Mouse (Mus musculus): Measurements from ENCODE around the gene Fyb2.

DNA sequence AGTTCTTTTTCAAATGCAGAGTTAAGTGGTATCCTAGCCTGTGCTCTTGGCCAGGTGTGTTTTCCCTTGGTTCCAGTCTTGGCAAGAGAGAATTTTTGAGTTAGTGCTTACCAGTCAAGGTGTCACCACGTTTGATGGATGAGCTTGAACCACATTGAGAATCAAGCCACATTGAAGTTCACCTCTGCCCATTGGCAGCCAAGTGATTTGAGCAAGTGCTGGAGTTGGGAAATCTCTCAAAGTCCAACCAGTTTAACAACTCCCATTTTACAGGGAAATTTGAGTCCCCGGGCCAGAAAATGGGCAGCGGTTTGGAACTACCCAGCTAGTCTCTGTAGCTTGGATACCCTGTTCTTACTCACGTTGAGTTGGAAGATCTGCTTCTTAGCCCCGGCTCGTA, 4.8 kb downstream of the Fyb2 start:
- TF ChIP-seq GATA1 (IDR thresholded peaks at IDR 0.05; ENCODE audit: low read depth, low read length) (no peak), EP300 (IDR thresholded peaks at IDR 0.05; ENCODE audit: low read depth in 1 of 2, low read length in 2 of 2) (no peak), ZC3H11A (IDR thresholded peaks at IDR 0.05; ENCODE audit: low read depth, low read length) (no peak), CTCF (IDR thresholded peaks at IDR 0.05 in 2 of 3, conservative IDR thresholded peaks at IDR 0.05 in 1 of 3; ENCODE audit: control insufficient read depth in 1 of 3, insufficient read depth in 1 of 3, low read depth in 2 of 3, low read length in 3 of 3, poor library complexity in 1 of 3, severe bottlenecking in 1 of 3) (no peak), ZKSCAN1 (IDR thresholded peaks at IDR 0.05; ENCODE audit: low read depth, low read length) (no peak), E2F4 (IDR thresholded peaks at IDR 0.05; ENCODE audit: borderline replicate concordance, low read depth, low read length) (no peak)
